Mouse (Mus musculus): Measurements from ENCODE around the gene Gm4871. TPM values are rescaled to one million over a fixed set of nuclear protein-coding genes. Genes with fewer than 3 reads are reported as not detected.

Gene Gm4871
- polyA plus RNA-seq, 1 experiment from 2014 or later: not detected

DNA sequence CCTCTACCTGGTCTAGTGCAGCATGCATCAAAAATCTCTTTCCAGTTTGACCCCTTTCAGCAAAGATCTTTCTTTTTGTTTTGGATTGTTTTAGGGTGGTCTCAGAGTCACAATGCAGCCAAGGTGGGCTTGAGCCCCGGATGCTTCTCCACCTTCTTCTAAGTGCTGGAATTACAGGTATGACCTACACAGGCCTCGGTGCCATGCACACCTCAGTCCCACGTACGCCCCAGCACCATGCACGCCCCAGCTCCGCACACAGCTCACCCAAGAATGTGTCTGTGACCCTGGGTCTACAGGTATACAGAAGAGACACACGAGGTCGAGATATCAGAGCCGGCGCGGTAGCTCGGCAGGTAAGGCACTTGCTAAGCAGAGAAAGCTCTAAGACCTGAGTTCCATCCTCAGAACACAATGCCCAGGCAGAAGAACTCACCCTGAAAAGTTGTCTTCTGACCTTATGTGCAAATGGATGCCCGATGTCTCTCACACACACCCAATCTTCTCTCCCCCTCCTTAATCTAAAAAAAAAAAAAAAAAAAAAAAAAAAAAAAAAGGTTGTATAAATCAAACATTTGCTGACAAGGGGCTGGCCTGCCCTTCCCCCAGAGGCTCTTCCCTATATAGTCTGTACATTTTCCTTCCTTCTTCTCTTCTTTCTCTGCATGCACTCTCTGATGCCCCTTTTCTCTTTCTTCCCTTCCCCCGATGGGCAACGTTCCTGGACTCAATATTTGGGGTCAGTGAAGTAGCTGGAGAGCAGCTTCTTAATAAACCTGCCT is 23.5 kb downstream of the Gm4871 start:
- WGBS: 85% methylated on average over 15 of the region's 15 CpGs
- Histone ChIP-seq H3K27me3 (replicated peaks; ENCODE audit: control insufficient read depth, insufficient read depth, low read length) (no peaks in the 10 kb centered on the region), H3K4me1 (replicated peaks; ENCODE audit: control insufficient read depth, insufficient read depth, low read length) (0 out of 2 replicates have a peak, but pooled peaks cover 2% of the 10 kb centered on the region), H3K4me3 (ENCODE audit: low read depth, low read length) (no peak overlapping the region), H3K9ac (ENCODE audit: low read depth, low read length) (no peak overlapping the region), H3K36me3 (ENCODE audit: control insufficient read depth, insufficient read depth, low read length) (no peaks in the 10 kb centered on the region), H3K9me3 (ENCODE audit: control insufficient read depth, low read length) (no peaks in the 10 kb centered on the region), H3K4me2 (no peak overlapping the region), H3K27ac (ENCODE audit: low read depth, low read length) (no peak overlapping the region)
- ATAC-seq (replicated peaks; ENCODE audit: low FRiP score) (no peak), DNase-seq (ENCODE audit: low spot score) (no peak)

DNA sequence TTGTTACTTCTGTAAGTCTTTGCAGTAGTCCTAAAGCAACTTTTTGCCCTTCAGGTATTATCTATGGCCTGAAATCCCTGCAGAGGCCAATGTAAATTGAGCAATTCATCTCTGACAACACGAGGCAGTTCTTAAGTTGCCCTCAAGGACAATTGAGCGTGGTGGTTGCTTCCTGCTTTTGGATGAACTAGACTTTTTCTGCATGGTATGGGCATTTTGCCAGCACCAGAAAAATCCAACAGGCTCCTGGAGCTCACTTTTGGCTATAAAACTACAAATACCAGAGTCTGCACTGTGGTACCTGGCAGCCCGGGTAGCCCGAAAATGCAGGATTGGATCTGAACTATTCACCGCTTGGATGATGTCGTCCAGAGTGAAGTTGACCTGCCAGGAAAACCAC is 27.0 kb downstream of the Gm4871 start:
- Histone ChIP-seq H3K9ac (ENCODE audit: low read depth, low read length) (no peak overlapping the region), H3K27me3 (replicated peaks; ENCODE audit: control insufficient read depth, insufficient read depth, low read length) (no peaks in the 10 kb centered on the region), H3K36me3 (ENCODE audit: control insufficient read depth, insufficient read depth, low read length) (no peaks in the 10 kb centered on the region), H3K9me3 (ENCODE audit: control insufficient read depth, low read length) (no peaks in the 10 kb centered on the region), H3K27ac (ENCODE audit: low read depth, low read length) (no peak overlapping the region), H3K4me3 (ENCODE audit: low read depth, low read length) (no peak overlapping the region), H3K4me1 (replicated peaks; ENCODE audit: control insufficient read depth, insufficient read depth, low read length) (0 out of 2 replicates have a peak, but pooled peaks cover 2% of the 10 kb centered on the region), H3K4me2 (no peak overlapping the region)
- DNase-seq (ENCODE audit: low spot score) (no peak), ATAC-seq (replicated peaks; ENCODE audit: low FRiP score) (no peak)
- 78% methylated on average over 6 of the region's 6 CpGs for WGBS

DNA sequence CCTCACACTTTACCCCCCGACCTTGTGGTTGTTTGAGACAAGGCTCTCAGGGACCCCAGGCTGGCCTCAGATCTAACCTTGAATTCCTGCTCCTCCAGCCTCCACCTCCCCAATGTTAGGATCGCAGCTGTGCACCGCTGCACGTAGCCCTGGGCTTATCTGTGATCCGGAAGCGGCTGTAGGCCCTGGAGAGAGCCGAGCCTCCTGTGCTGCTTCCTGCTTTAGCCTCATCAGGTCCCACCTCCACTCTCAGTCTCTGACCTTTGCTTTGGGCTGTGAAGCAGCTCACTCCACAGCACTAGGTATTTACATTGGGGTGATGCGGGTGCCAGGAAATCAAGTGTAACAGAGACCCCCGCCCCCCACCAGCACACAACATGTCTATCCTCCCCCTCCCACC is 28.1 kb downstream of the Gm4871 start:
- no peak overlapping the region for H3K4me2 ChIP-seq
- WGBS: 41% methylated on average over 9 of the region's 9 CpGs
- no peak overlapping the region for H3K27ac ChIP-seq (ENCODE audit: low read depth, low read length)
- ATAC-seq (replicated peaks; ENCODE audit: low FRiP score) (peak; percentile 69), DNase-seq (ENCODE audit: low spot score) (no peak)
- no peak overlapping the region for H3K4me3 ChIP-seq (ENCODE audit: low read depth, low read length)
- H3K27me3 ChIP-seq (replicated peaks; ENCODE audit: control insufficient read depth, insufficient read depth, low read length): no peaks in the 10 kb centered on the region
- 0 out of 2 replicates have a peak, but pooled peaks cover 2% of the 10 kb centered on the region for H3K4me1 ChIP-seq (replicated peaks; ENCODE audit: control insufficient read depth, insufficient read depth, low read length)
- H3K36me3 ChIP-seq (ENCODE audit: control insufficient read depth, insufficient read depth, low read length): no peaks in the 10 kb centered on the region
- H3K9me3 ChIP-seq (ENCODE audit: control insufficient read depth, low read length): no peaks in the 10 kb centered on the region
- no peak overlapping the region for H3K9ac ChIP-seq (ENCODE audit: low read depth, low read length)

- 80% methylated on average over 3 of the region's 3 CpGs for WGBS
- H3K27me3 ChIP-seq (replicated peaks; ENCODE audit: control insufficient read depth, insufficient read depth, low read length): no peaks in the 10 kb centered on the region
- H3K27ac ChIP-seq (ENCODE audit: low read depth, low read length): no peak overlapping the region
- no peaks in the 10 kb centered on the region for H3K36me3 ChIP-seq (ENCODE audit: control insufficient read depth, insufficient read depth, low read length)
- H3K9me3 ChIP-seq (ENCODE audit: control insufficient read depth, low read length): no peaks in the 10 kb centered on the region
- DNase-seq (ENCODE audit: low spot score): no peak
- H3K4me2 ChIP-seq: no peak overlapping the region
- H3K4me3 ChIP-seq (ENCODE audit: low read depth, low read length): no peak overlapping the region
- ATAC-seq (replicated peaks; ENCODE audit: low FRiP score): no peak
- 0 out of 2 replicates have a peak, but pooled peaks cover 2% of the 10 kb centered on the region for H3K4me1 ChIP-seq (replicated peaks; ENCODE audit: control insufficient read depth, insufficient read depth, low read length)
- H3K9ac ChIP-seq (ENCODE audit: low read depth, low read length): no peak overlapping the region
Measured at GRCm38 (mm10) chr5:145003362-145003761, 29.2 kb downstream of the Gm4871 start.

DNA sequence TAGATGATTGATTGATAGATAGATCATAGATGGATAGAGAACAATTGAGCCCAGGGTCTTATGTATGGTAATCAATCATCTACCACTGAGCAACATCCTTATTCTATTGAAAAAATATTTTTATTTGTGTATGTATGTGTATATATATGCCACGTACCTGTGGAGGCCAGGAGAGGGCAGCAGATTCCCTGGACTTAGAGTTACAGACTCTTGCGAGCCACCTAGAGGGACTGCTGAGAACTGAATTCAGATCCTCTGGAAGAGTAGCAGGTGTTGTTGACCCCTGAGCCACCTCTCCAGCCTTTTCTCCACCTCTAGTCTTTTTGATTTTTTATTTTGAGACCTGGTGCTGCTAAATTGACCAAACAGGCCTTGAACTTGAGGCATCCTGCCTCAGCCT is 34.1 kb downstream of the Gm4871 start:
- Histone ChIP-seq H3K9ac (ENCODE audit: low read depth, low read length) (no peak overlapping the region), H3K27me3 (replicated peaks; ENCODE audit: control insufficient read depth, insufficient read depth, low read length) (no peaks in the 10 kb centered on the region), H3K36me3 (ENCODE audit: control insufficient read depth, insufficient read depth, low read length) (no peaks in the 10 kb centered on the region), H3K9me3 (ENCODE audit: control insufficient read depth, low read length) (no peaks in the 10 kb centered on the region), H3K27ac (ENCODE audit: low read depth, low read length) (no peak overlapping the region), H3K4me2 (no peak overlapping the region), H3K4me1 (replicated peaks; ENCODE audit: control insufficient read depth, insufficient read depth, low read length) (no peaks in the 10 kb centered on the region), H3K4me3 (ENCODE audit: low read depth, low read length) (no peak overlapping the region)
- DNase-seq (ENCODE audit: low spot score) (no peak), ATAC-seq (replicated peaks; ENCODE audit: low FRiP score) (no peak; the same call in 1 of the 2 replicates)
- 41% methylated on average over 2 of the region's 2 CpGs for WGBS

DNA sequence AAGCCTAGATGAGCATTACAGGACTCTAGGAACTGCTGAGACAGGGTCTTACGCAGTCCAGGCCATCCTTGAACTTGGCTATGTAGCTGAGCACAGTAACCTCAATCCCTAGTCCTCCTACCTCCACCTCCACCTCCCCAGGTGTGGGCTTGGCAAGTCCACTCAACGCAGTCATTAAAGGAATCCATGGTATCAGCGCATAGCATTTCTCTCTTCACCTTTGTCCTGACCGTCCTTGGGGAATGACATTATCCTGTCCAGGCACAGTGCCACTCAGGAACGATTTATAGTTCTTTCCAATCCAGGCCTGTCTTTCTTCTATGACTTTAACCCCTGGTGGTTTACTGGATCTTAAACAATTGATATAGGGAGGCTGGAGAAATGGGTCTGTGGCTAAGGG is 42.1 kb downstream of the Gm4871 start:
- no peak for ATAC-seq (replicated peaks; ENCODE audit: low FRiP score)
- no peak overlapping the region for H3K9ac ChIP-seq (ENCODE audit: low read depth, low read length)
- WGBS: 73% methylated on average over 5 of the region's 5 CpGs

DNA sequence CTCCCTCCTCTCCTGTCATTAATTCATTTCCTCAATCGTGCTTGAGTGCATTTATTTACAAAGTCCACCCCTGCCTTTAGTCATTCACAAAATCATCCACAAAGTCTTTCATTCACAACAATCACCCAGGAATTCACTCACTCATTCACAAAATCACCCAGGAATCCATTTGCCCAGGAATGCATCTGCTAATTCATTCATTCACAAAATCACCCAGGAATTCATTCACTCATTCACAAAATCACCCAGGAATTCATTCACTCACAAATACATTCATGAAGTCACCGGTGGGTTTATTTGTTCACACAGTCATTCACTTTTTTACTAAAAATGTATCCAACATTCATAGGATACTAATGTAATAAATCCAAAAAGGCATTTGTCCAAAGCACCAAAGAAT is 42.5 kb downstream of the Gm4871 start:
- Histone ChIP-seq H3K27me3 (replicated peaks; ENCODE audit: control insufficient read depth, insufficient read depth, low read length) (0 out of 2 replicates have a peak, but pooled peaks cover 2% of the 10 kb centered on the region), H3K4me1 (replicated peaks; ENCODE audit: control insufficient read depth, insufficient read depth, low read length) (no peaks in the 10 kb centered on the region), H3K4me2 (no peak overlapping the region), H3K9me3 (ENCODE audit: control insufficient read depth, low read length) (no peaks in the 10 kb centered on the region), H3K4me3 (ENCODE audit: low read depth, low read length) (no peak overlapping the region), H3K9ac (ENCODE audit: low read depth, low read length) (no peak overlapping the region), H3K36me3 (ENCODE audit: control insufficient read depth, insufficient read depth, low read length) (no peaks in the 10 kb centered on the region), H3K27ac (ENCODE audit: low read depth, low read length) (no peak overlapping the region)
- DNase-seq (ENCODE audit: low spot score) (no peak), ATAC-seq (replicated peaks; ENCODE audit: low FRiP score) (no peak)
- 80% methylated on average over 2 of the region's 2 CpGs for WGBS

More for the DNA sequence above, 42.1 kb downstream of the Gm4871 start:
- Histone ChIP-seq H3K27me3 (replicated peaks; ENCODE audit: control insufficient read depth, insufficient read depth, low read length) (0 out of 2 replicates have a peak, but pooled peaks cover 2% of the 10 kb centered on the region), H3K27ac (ENCODE audit: low read depth, low read length) (no peak overlapping the region), H3K4me1 (replicated peaks; ENCODE audit: control insufficient read depth, insufficient read depth, low read length) (no peaks in the 10 kb centered on the region), H3K9me3 (ENCODE audit: control insufficient read depth, low read length) (no peaks in the 10 kb centered on the region), H3K4me3 (ENCODE audit: low read depth, low read length) (no peak overlapping the region), H3K36me3 (ENCODE audit: control insufficient read depth, insufficient read depth, low read length) (no peaks in the 10 kb centered on the region), H3K4me2 (no peak overlapping the region)
- no peak for DNase-seq (ENCODE audit: low spot score)

DNA sequence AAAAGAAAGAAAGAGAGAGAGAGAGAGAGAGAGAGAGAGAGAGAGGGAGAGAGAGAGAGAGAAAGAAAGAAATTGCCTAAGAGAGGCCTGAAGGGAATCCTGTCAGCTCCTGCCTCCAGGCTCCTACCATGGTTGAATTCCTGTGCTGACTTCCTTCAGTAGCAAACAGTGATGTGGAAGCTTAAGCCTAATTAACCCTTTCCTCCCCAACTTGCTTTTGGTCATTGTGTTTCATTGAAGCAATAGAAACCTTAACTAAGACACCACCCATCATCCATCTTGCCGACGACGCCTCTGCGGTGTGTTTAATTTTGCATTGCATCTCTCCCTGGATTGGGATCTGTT is 43.5 kb downstream of the Gm4871 start:
- Histone ChIP-seq H3K4me1 (replicated peaks; ENCODE audit: control insufficient read depth, insufficient read depth, low read length) (no peaks in the 10 kb centered on the region), H3K27ac (ENCODE audit: low read depth, low read length) (no peak overlapping the region), H3K36me3 (ENCODE audit: control insufficient read depth, insufficient read depth, low read length) (no peaks in the 10 kb centered on the region), H3K9me3 (ENCODE audit: control insufficient read depth, low read length) (no peaks in the 10 kb centered on the region), H3K4me2 (no peak overlapping the region), H3K27me3 (replicated peaks; ENCODE audit: control insufficient read depth, insufficient read depth, low read length) (0 out of 2 replicates have a peak, but pooled peaks cover 2% of the 10 kb centered on the region), H3K9ac (ENCODE audit: low read depth, low read length) (no peak overlapping the region), H3K4me3 (ENCODE audit: low read depth, low read length) (no peak overlapping the region)
- 85% methylated on average over 4 of the region's 4 CpGs for WGBS
- DNase-seq (ENCODE audit: low spot score): no peak
- ATAC-seq (replicated peaks; ENCODE audit: low FRiP score): no peak

All from liver, embryonic 11.5 days (tissue).